Mouse (Mus musculus): ENCODE results near the gene Zic2. TPM values are rescaled to one million over a fixed set of nuclear protein-coding genes. Genes with fewer than 3 reads are reported as not detected.

The Zic2 gene
- polyA plus RNA-seq, 3 experiments from 2014 or later: not detected

DNA sequence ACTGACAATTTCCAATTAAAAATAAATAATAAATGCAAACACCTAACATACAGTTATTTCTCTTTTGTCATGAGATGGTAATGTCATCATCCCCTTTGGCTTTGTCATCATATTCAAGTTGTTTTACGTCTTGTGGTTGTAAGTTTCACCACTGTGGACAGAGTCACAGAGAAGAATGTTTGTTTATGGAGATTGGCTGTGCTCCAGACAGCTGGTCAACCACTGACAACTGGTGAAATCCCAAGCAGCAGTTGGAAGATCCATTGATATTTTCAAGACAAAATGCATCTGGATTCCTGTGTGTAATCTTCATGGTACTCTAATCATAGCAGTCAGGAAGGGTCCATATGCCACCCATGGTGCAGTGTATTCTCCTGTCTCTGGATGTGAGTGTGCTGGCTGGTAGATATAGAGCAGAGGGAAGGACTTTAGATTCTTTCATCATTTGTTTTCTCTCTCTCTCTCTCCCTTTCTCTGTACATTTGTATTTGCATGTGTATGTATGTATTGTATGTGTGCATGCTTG lies 38.3 kb downstream of the Zic2 start:
- no peak for ATAC-seq

DNA sequence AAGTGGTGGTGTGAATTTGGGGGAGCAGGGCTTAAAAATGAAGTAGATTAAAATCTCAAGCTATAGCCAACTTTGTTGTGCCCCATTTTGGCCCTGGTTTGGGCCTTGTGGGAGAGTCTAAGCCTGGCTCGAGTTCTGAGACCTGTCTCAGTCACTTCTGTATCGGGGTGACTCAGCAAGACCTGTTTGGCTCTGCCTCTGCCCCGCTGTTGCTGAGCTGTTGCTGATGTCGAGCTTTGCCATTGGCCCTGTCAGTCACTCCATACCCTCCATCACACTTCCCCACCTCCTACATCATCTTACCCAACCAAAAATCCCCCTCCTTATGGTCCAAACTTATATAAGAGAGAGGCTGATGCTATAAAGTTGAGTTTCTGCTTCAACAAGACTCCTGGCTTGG lies 53.2 kb downstream of the Zic2 start:
- no peak for ATAC-seq

Other genes with a start within 250 kb of the Zic2 start
- not detected for gene Gm5089, start 24.3 kb upstream of the Zic2 start, polyA plus RNA-seq (2017; shearing (Covaris generic))
- under 1 TPM in 1 of 3 experiments, not detected in 2; 0.27 TPM for gene Zic5, start 9.8 kb upstream of the Zic2 start, polyA plus RNA-seq (2017; shearing (Covaris generic))
- gene Gm10837, start 15.2 kb downstream of the Zic2 start, polyA plus RNA-seq (2017; shearing (Covaris generic)): under 1 TPM in 1 of 3 experiments, not detected in 2; 0.36 TPM
- gene Pcca, start 58.9 kb downstream of the Zic2 start, polyA plus RNA-seq (2017; shearing (Covaris generic)): 10 to 100 TPM; 11.4 to 26.5 (median 20.4) TPM

Measured in inflammation-experienced regulatory T-cells, adult 6 months (primary cell).